Mouse (Mus musculus) embryonic facial prominence, embryonic 13.5 days (tissue): ENCODE results near the gene Lmbrd1. TPM values are rescaled to one million over a fixed set of nuclear protein-coding genes. Genes with fewer than 3 reads are reported as not detected.
"Not testable (repeated sequence)": the region's sequence is repeated elsewhere in the genome, so short reads cannot be mapped to it uniquely, and the experiment has no call there.

ENCODE experiments used
- ATAC-seq: fragments of 200-750 bp; cut with Nextera tagmentation; 2 replicates; pipeline ENCODE4 v1.8.0; 2017; ENCODE audit warnings: low read depth; ENCODE audit not compliant: insufficient number of reproducible peaks, insufficient read depth, low FRiP score, low TSS enrichment
- H3K27ac ChIP-seq: fragments of 300-500 bp; sonication (generic); 2 replicates; pipeline ENCODE4 v1.5.1; 2015; ENCODE audit warnings: moderate library complexity, mild to moderate bottlenecking, inconsistent platforms
- H3K27me3 ChIP-seq: fragments of 300-500 bp; sonication (generic); 2 replicates; pipeline ENCODE4 v1.6.1; 2015; ENCODE audit warnings: mild to moderate bottlenecking, inconsistent platforms
- H3K36me3 ChIP-seq: fragments of 300-500 bp; sonication (generic); 2 replicates; pipeline ENCODE4 v1.6.1; 2015; ENCODE audit warnings: mild to moderate bottlenecking, inconsistent platforms
- H3K4me1 ChIP-seq: fragments of 300-500 bp; sonication (generic); 2 replicates; pipeline ENCODE4 v1.6.1; 2015; ENCODE audit warnings: inconsistent platforms
- H3K4me2 ChIP-seq: fragments of 300-500 bp; sonication (generic); 2 replicates; pipeline ENCODE4 v1.6.1; 2015; ENCODE audit warnings: moderate library complexity, mild to moderate bottlenecking, inconsistent platforms
- H3K4me3 ChIP-seq: fragments of 300-500 bp; sonication (generic); 2 replicates; pipeline ENCODE4 v1.5.1; 2015; ENCODE audit warnings: mild to moderate bottlenecking, inconsistent platforms
- H3K9ac ChIP-seq: fragments of 300-500 bp; sonication (generic); 2 replicates; pipeline ENCODE4 v1.6.1; 2015; ENCODE audit warnings: mild to moderate bottlenecking, inconsistent platforms
- H3K9me3 ChIP-seq: fragments of 300-500 bp; sonication (generic); 2 replicates; pipeline ENCODE4 v1.6.1; 2016; ENCODE audit warnings: inconsistent platforms
- WGBS: fragments of 180-500 bp; shearing (Covaris S2); methylation state at CpG from one replicate; pipeline ENCODE4 v1.1.7; 2015; ENCODE audit warnings: mixed read lengths; 5-methylcytosine and 5-hydroxymethylcytosine counted together
- polyA plus RNA-seq: library from polyadenylated mRNA; unstranded; fragments of >200 nt; fragmentation: Nextera tagmentation; extraction: Ambion mirVana; gene quantifications from 2 replicates; pipeline ENCODE4 v1.2.1, GENCODE M21; 2015

Gene Lmbrd1
- polyA plus RNA-seq, 1 experiment from 2014 or later: 32.6 TPM

- H3K27me3 ChIP-seq: no peaks in the 10 kb centered on the region
- H3K4me3 ChIP-seq: no peak overlapping the region
- H3K27ac ChIP-seq: no peak overlapping the region
- H3K4me1 ChIP-seq: no peaks in the 10 kb centered on the region
- WGBS: 88% methylated on average over 3 of the region's 3 CpGs
- H3K9ac ChIP-seq: no peak overlapping the region
- H3K9me3 ChIP-seq: no peaks in the 10 kb centered on the region
- no peak overlapping the region for H3K4me2 ChIP-seq
- no peak for ATAC-seq
- H3K36me3 ChIP-seq: peaks cover 50% of the 10 kb centered on the region
Measured at GRCm38 (mm10) chr1:24732286-24732685, 53.9 kb downstream of the Lmbrd1 start.

GRCm38 (mm10) chr1:24734866-24735265 is 56.4 kb downstream of the Lmbrd1 start:
- no peak overlapping the region for H3K9ac ChIP-seq
- no peak overlapping the region for H3K4me3 ChIP-seq
- H3K4me2 ChIP-seq: no peak overlapping the region
- H3K27ac ChIP-seq: no peak overlapping the region
- 17% methylated on average over 5 of the region's 5 CpGs for WGBS
- no peaks in the 10 kb centered on the region for H3K27me3 ChIP-seq
- peaks cover 38% of the 10 kb centered on the region for H3K36me3 ChIP-seq
- no peak for ATAC-seq
- no peaks in the 10 kb centered on the region for H3K4me1 ChIP-seq
- no peaks in the 10 kb centered on the region for H3K9me3 ChIP-seq

- Histone ChIP-seq H3K27me3 (no peaks in the 10 kb centered on the region), H3K36me3 (peaks cover 11% of the 10 kb centered on the region; the same call in 1 of the 2 replicates), H3K9me3 (no peaks in the 10 kb centered on the region), H3K27ac (no peak overlapping the region), H3K4me3 (no peak overlapping the region), H3K4me1 (peaks cover 3% of the 10 kb centered on the region; the same call in 1 of the 2 replicates), H3K4me2 (no peak overlapping the region), H3K9ac (no peak overlapping the region)
- ATAC-seq: no peak
- WGBS: 85% methylated on average over 3 of the region's 3 CpGs
Measured at GRCm38 (mm10) chr1:24740903-24741302, 62.5 kb downstream of the Lmbrd1 start.

- H3K9ac ChIP-seq: no peak overlapping the region
- H3K9me3 ChIP-seq: no peaks in the 10 kb centered on the region
- H3K4me2 ChIP-seq: no peak overlapping the region
- peaks cover 11% of the 10 kb centered on the region; the same call in 1 of the 2 replicates for H3K36me3 ChIP-seq
- H3K4me1 ChIP-seq: peaks cover 3% of the 10 kb centered on the region; the same call in 1 of the 2 replicates
- WGBS: 23% methylated on average over 3 of the region's 3 CpGs
- H3K27ac ChIP-seq: no peak overlapping the region
- H3K4me3 ChIP-seq: no peak overlapping the region
- no peak for ATAC-seq
- no peaks in the 10 kb centered on the region for H3K27me3 ChIP-seq
Measured at GRCm38 (mm10) chr1:24741552-24741951, 63.1 kb downstream of the Lmbrd1 start.

- no peak overlapping the region for H3K9ac ChIP-seq
- H3K27me3 ChIP-seq: no peaks in the 10 kb centered on the region
- no peak overlapping the region for H3K27ac ChIP-seq
- no peak overlapping the region for H3K4me3 ChIP-seq
- WGBS: 89% methylated on average over 9 of the region's 9 CpGs
- H3K4me2 ChIP-seq: no peak overlapping the region
- H3K36me3 ChIP-seq: peaks cover 17% of the 10 kb centered on the region
- H3K9me3 ChIP-seq: no peaks in the 10 kb centered on the region
- H3K4me1 ChIP-seq: peaks cover 3% of the 10 kb centered on the region; the same call in 1 of the 2 replicates
- no peak for ATAC-seq
Measured at GRCm38 (mm10) chr1:24743191-24743924, 64.9 kb downstream of the Lmbrd1 start.

GRCm38 (mm10) chr1:24752715-24753114 is 74.3 kb downstream of the Lmbrd1 start:
- no peaks in the 10 kb centered on the region for H3K4me1 ChIP-seq
- peaks cover 30% of the 10 kb centered on the region for H3K36me3 ChIP-seq
- H3K9me3 ChIP-seq: no peaks in the 10 kb centered on the region
- H3K27me3 ChIP-seq: no peaks in the 10 kb centered on the region
- no peak overlapping the region for H3K27ac ChIP-seq
- ATAC-seq: no peak
- 91% methylated on average over 4 of the region's 4 CpGs for WGBS
- H3K9ac ChIP-seq: no peak overlapping the region
- no peak overlapping the region for H3K4me2 ChIP-seq
- H3K4me3 ChIP-seq: no peak overlapping the region

- Histone ChIP-seq H3K9me3 (no peaks in the 10 kb centered on the region), H3K36me3 (peaks cover 18% of the 10 kb centered on the region), H3K9ac (no peak overlapping the region), H3K4me2 (no peak overlapping the region), H3K4me3 (no peak overlapping the region), H3K27ac (no peak overlapping the region), H3K4me1 (no peaks in the 10 kb centered on the region), H3K27me3 (no peaks in the 10 kb centered on the region)
- WGBS: 83% methylated on average over 8 of the region's 8 CpGs
- ATAC-seq: no peak
Measured at GRCm38 (mm10) chr1:24758516-24758915, 80.1 kb downstream of the Lmbrd1 start.

GRCm38 (mm10) chr1:24766466-24766865 is 88.0 kb downstream of the Lmbrd1 start:
- Histone ChIP-seq H3K4me1 (no peaks in the 10 kb centered on the region), H3K9ac (no peak overlapping the region), H3K9me3 (no peaks in the 10 kb centered on the region), H3K27ac (no peak overlapping the region), H3K36me3 (peaks cover 21% of the 10 kb centered on the region), H3K4me3 (no peak overlapping the region), H3K4me2 (no peak overlapping the region), H3K27me3 (no peaks in the 10 kb centered on the region)
- WGBS: 72% methylated on average over 8 of the region's 8 CpGs
- no peak for ATAC-seq

GRCm38 (mm10) chr1:24767197-24767596 is 88.8 kb downstream of the Lmbrd1 start:
- not testable (repeated sequence) for H3K27ac ChIP-seq, H3K4me3 ChIP-seq, ATAC-seq, H3K9me3 ChIP-seq, H3K9ac ChIP-seq, H3K27me3 ChIP-seq, H3K4me2 ChIP-seq, H3K4me1 ChIP-seq
- peaks cover 18% of the 10 kb centered on the region for H3K36me3 ChIP-seq
- 78% methylated on average over 3 of the region's 3 CpGs for WGBS

- ATAC-seq: no peak
- Histone ChIP-seq H3K27me3 (no peaks in the 10 kb centered on the region), H3K4me3 (no peak overlapping the region), H3K36me3 (no peaks in the 10 kb centered on the region), H3K27ac (no peak overlapping the region), H3K9ac (no peak overlapping the region), H3K4me2 (no peak overlapping the region), H3K9me3 (no peaks in the 10 kb centered on the region), H3K4me1 (no peaks in the 10 kb centered on the region; the same call in 1 of the 2 replicates)
- WGBS: 61% methylated on average over 2 of the region's 2 CpGs
Measured at GRCm38 (mm10) chr1:24773642-24774041, 95.2 kb downstream of the Lmbrd1 start.

GRCm38 (mm10) chr1:24776576-24776975 is 98.1 kb downstream of the Lmbrd1 start:
- H3K36me3 ChIP-seq: no peaks in the 10 kb centered on the region
- WGBS: 71% methylated on average over 2 of the region's 2 CpGs
- H3K4me2 ChIP-seq: no peak overlapping the region
- H3K9ac ChIP-seq: no peak overlapping the region
- no peaks in the 10 kb centered on the region; the same call in 1 of the 2 replicates for H3K4me1 ChIP-seq
- H3K27ac ChIP-seq: no peak overlapping the region
- no peak for ATAC-seq
- H3K4me3 ChIP-seq: no peak overlapping the region
- H3K9me3 ChIP-seq: no peaks in the 10 kb centered on the region
- no peaks in the 10 kb centered on the region for H3K27me3 ChIP-seq

GRCm38 (mm10) chr1:24793168-24793567 is 114.7 kb downstream of the Lmbrd1 start:
- ATAC-seq: no peak
- no peaks in the 10 kb centered on the region for H3K27me3 ChIP-seq
- H3K4me1 ChIP-seq: no peaks in the 10 kb centered on the region
- no peak overlapping the region for H3K4me3 ChIP-seq
- no peaks in the 10 kb centered on the region for H3K36me3 ChIP-seq
- WGBS: 78% methylated on average over 6 of the region's 6 CpGs
- H3K27ac ChIP-seq: no peak overlapping the region
- no peak overlapping the region for H3K4me2 ChIP-seq
- no peak overlapping the region for H3K9ac ChIP-seq
- H3K9me3 ChIP-seq: no peaks in the 10 kb centered on the region
